Mouse (Mus musculus) stomach, embryonic 16.5 days (tissue): ENCODE measurements at regions not wholly inside any gene's neighbourhood (a gene's known extent, or its start where the extent isn't known, plus 50 kb on each side); places are given as distances from the start of the nearest gene placed in this dataset.

Experiments used
- ATAC-seq: fragments of 200-750 bp; cut with Nextera tagmentation; 2 replicates; pipeline ENCODE4 v1.8.0; 2017; ENCODE audit warnings: moderate number of reproducible peaks, moderate TSS enrichment; ENCODE audit not compliant: insufficient read depth, low FRiP score
- H3K27ac ChIP-seq: fragments of 300-500 bp; sonication (generic); 2 replicates; pipeline ENCODE4 v1.5.1; 2014; ENCODE audit warnings: low read length
- H3K27me3 ChIP-seq: fragments of 300-500 bp; sonication (generic); 2 replicates; pipeline ENCODE4 v1.6.1; 2014; ENCODE audit warnings: low read length, control low read depth, mixed read lengths; ENCODE audit not compliant: control insufficient read depth, insufficient read depth
- H3K36me3 ChIP-seq: fragments of 300-500 bp; sonication (generic); 2 replicates; pipeline ENCODE4 v1.6.1; 2014; ENCODE audit warnings: low read length; ENCODE audit not compliant: control insufficient read depth, insufficient read depth
- H3K4me1 ChIP-seq: fragments of 300-500 bp; sonication (generic); 2 replicates; pipeline ENCODE4 v1.6.1; 2014; ENCODE audit warnings: low read length, control low read depth, mixed read lengths; ENCODE audit not compliant: control insufficient read depth, insufficient read depth
- H3K4me2 ChIP-seq: fragments of 300-500 bp; sonication (generic); 2 replicates; pipeline ENCODE4 v1.6.1; 2014; ENCODE audit warnings: low read depth, low read length, mixed read lengths
- H3K4me3 ChIP-seq: fragments of 300-500 bp; sonication (generic); replicated peaks from 2 replicates; pipeline ENCODE4 v1.5.1; 2014; ENCODE audit warnings: mild to moderate bottlenecking, low read length
- H3K9ac ChIP-seq: fragments of 300-500 bp; sonication (generic); 2 replicates; pipeline ENCODE4 v1.6.1; 2014; ENCODE audit warnings: low read length
- H3K9me3 ChIP-seq: fragments of 300-500 bp; sonication (generic); replicated peaks from 2 replicates; pipeline ENCODE4 v1.6.1; 2016; ENCODE audit warnings: low read length, control low read depth; ENCODE audit not compliant: control insufficient read depth
- WGBS: fragments of 180-500 bp; shearing (Covaris S2); extraction: QIAGEN DNeasy Blood & Tissue Kit; methylation state at CpG from one replicate; pipeline ENCODE4 v1.1.7; 2014; 5-methylcytosine and 5-hydroxymethylcytosine counted together

GRCm38 (mm10) chr6:51641965-51642364 lies 118.3 kb downstream of the Snx10 start:
- Histone ChIP-seq H3K4me1 (no peaks in the 10 kb centered on the region), H3K9me3 (no peaks in the 10 kb centered on the region), H3K4me2 (no peak overlapping the region), H3K27me3 (no peaks in the 10 kb centered on the region), H3K9ac (no peak overlapping the region), H3K27ac (no peak overlapping the region), H3K4me3 (no peak overlapping the region), H3K36me3 (no peaks in the 10 kb centered on the region)
- 78% methylated on average over 5 of the region's 5 CpGs for WGBS
- no peak for ATAC-seq

DNA sequence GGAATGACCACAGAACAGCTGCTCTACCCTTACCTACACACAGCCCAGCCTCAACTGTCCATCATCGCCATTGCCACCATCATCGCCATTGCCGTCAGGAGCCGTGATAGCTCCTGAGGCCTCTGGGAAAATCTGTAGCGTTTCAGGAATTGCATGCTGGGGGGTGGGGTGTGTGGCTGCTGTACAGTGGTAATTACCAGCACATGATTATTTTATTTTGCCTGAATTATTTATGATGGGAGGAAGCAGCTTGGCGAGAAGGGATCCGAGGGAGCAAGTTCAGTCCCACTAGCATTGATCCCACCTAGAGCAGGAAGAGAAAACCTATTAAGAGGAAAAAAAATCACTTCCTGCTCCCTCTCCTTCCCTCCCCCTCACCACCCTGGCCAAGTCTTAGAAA lies 125.1 kb downstream of the Snx10 start:
- H3K4me3 ChIP-seq, result no peak overlapping the region
- no peak overlapping the region for H3K27ac ChIP-seq
- H3K9ac ChIP-seq, result no peak overlapping the region
- no peak overlapping the region for H3K4me2 ChIP-seq
- H3K27me3 ChIP-seq, result no peaks in the 10 kb centered on the region
- no peak for ATAC-seq
- no peaks in the 10 kb centered on the region for H3K9me3 ChIP-seq
- 87% methylated on average over 7 of the region's 7 CpGs for WGBS
- no peaks in the 10 kb centered on the region for H3K36me3 ChIP-seq
- H3K4me1 ChIP-seq, result no peaks in the 10 kb centered on the region

- 80% methylated on average over 8 of the region's 8 CpGs for WGBS
- no peaks in the 10 kb centered on the region for H3K36me3 ChIP-seq
- ATAC-seq, result no peak
Measured at GRCm38 (mm10) chr6:51653753-51654152, 130.1 kb downstream of the Snx10 start.

DNA sequence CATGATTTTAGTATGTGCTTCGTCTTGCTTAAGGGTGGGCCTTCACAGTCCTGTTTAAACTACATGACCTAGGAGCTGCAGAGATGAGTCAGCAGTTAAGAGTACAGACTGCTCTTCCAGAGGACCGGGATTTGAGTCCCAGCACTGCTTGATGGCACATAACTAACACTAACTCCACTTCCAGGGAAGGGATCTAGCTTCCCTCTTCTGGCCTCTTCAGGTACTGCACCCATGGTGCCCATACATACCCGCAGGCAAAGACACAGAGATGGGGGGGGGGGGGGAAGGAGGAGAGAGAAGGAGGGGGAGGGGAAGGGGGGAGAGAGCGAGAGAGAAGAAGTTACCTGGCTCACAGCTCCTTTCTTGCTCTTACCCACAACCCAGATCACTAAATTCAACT lies 131.3 kb downstream of the Snx10 start:
- H3K4me1 ChIP-seq, result no peaks in the 10 kb centered on the region
- no peaks in the 10 kb centered on the region for H3K9me3 ChIP-seq
- no peak overlapping the region for H3K27ac ChIP-seq
- ATAC-seq, result no peak
- H3K9ac ChIP-seq, result no peak overlapping the region
- no peaks in the 10 kb centered on the region for H3K36me3 ChIP-seq
- 95% methylated on average over 4 of the region's 4 CpGs for WGBS
- no peak overlapping the region for H3K4me3 ChIP-seq
- H3K27me3 ChIP-seq, result no peaks in the 10 kb centered on the region
- no peak overlapping the region for H3K4me2 ChIP-seq

More at GRCm38 (mm10) chr6:51653753-51654152, 130.1 kb downstream of the Snx10 start:
- no peak overlapping the region for H3K4me2 ChIP-seq
- H3K4me3 ChIP-seq, result no peak overlapping the region
- H3K9ac ChIP-seq, result no peak overlapping the region
- no peak overlapping the region for H3K27ac ChIP-seq
- H3K4me1 ChIP-seq, result no peaks in the 10 kb centered on the region
- no peaks in the 10 kb centered on the region for H3K27me3 ChIP-seq
- H3K9me3 ChIP-seq, result no peaks in the 10 kb centered on the region

GRCm38 (mm10) chr6:51656078-51656477 lies 132.4 kb downstream of the Snx10 start:
- Histone ChIP-seq H3K4me1 (no peaks in the 10 kb centered on the region), H3K9ac (no peak overlapping the region), H3K9me3 (no peaks in the 10 kb centered on the region), H3K27ac (no peak overlapping the region), H3K4me2 (no peak overlapping the region), H3K36me3 (no peaks in the 10 kb centered on the region), H3K4me3 (no peak overlapping the region), H3K27me3 (no peaks in the 10 kb centered on the region)
- no peak for ATAC-seq
- 69% methylated on average over 7 of the region's 7 CpGs for WGBS

- Histone ChIP-seq H3K9me3 (no peaks in the 10 kb centered on the region), H3K4me2 (no peak overlapping the region), H3K27me3 (no peaks in the 10 kb centered on the region), H3K27ac (no peak overlapping the region), H3K36me3 (no peaks in the 10 kb centered on the region), H3K4me3 (no peak overlapping the region), H3K9ac (no peak overlapping the region), H3K4me1 (no peaks in the 10 kb centered on the region)
- ATAC-seq, result no peak
- WGBS, result 57% methylated on average over 12 of the region's 12 CpGs
Measured at GRCm38 (mm10) chr6:51656883-51657640, 133.4 kb downstream of the Snx10 start.

DNA sequence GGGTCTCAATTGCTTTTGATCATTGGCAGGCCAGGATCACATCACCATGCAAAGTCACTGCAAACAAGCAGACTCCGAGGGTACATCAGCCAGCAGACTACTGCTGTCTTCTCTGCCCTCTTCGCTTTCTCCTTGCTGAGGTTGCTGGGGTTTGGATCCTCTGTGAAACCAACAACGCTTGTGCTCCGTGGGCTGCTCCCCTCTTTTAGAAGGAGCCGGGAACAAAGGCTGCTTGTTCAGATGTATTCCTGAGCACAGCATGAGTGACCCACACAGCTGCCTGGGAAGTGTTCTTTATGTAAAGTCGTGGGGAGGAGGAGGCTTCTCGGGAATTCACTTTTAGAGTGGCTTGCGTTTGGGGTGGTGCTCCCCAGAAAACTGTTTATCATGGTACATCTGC lies 134.7 kb downstream of the Snx10 start:
- no peak for ATAC-seq
- Histone ChIP-seq H3K4me1 (no peaks in the 10 kb centered on the region), H3K9me3 (no peaks in the 10 kb centered on the region), H3K36me3 (no peaks in the 10 kb centered on the region), H3K27ac (no peak overlapping the region), H3K9ac (no peak overlapping the region), H3K27me3 (no peaks in the 10 kb centered on the region), H3K4me2 (no peak overlapping the region), H3K4me3 (no peak overlapping the region)
- 41% methylated on average over 8 of the region's 8 CpGs for WGBS

GRCm38 (mm10) chr6:51663178-51663577 lies 139.5 kb downstream of the Snx10 start:
- no peak overlapping the region for H3K4me2 ChIP-seq
- peaks cover 9% of the 10 kb centered on the region for H3K9me3 ChIP-seq
- H3K27me3 ChIP-seq, result no peaks in the 10 kb centered on the region
- H3K4me1 ChIP-seq, result no peaks in the 10 kb centered on the region
- 80% methylated on average over 3 of the region's 3 CpGs for WGBS
- H3K36me3 ChIP-seq, result no peaks in the 10 kb centered on the region
- no peak for ATAC-seq
- H3K9ac ChIP-seq, result no peak overlapping the region
- H3K4me3 ChIP-seq, result no peak overlapping the region
- H3K27ac ChIP-seq, result no peak overlapping the region

GRCm38 (mm10) chr6:51664049-51664448 lies 140.3 kb downstream of the Snx10 start:
- Histone ChIP-seq H3K27ac (no peak overlapping the region), H3K4me2 (no peak overlapping the region), H3K9me3 (peaks cover 9% of the 10 kb centered on the region), H3K27me3 (no peaks in the 10 kb centered on the region), H3K4me3 (no peak overlapping the region), H3K9ac (no peak overlapping the region), H3K36me3 (no peaks in the 10 kb centered on the region), H3K4me1 (no peaks in the 10 kb centered on the region)
- no peak for ATAC-seq
- 90% methylated on average over 5 of the region's 5 CpGs for WGBS
